Mouse (Mus musculus) midbrain, embryonic 13.5 days (tissue): Measurements from ENCODE around the gene Tmem38a. TPM values are rescaled to one million over a fixed set of nuclear protein-coding genes. Genes with fewer than 3 reads are reported as not detected.

Experiments used
- ATAC-seq: fragments of 200-750 bp; cut with Nextera tagmentation; 2 replicates; pipeline ENCODE4 v1.8.0; 2017; ENCODE audit warnings: mild to moderate bottlenecking, moderate TSS enrichment, moderate library complexity
- H3K27ac ChIP-seq: fragments of 300-500 bp; sonication (generic); 2 replicates; pipeline ENCODE4 v1.5.1; 2015; ENCODE audit warnings: inconsistent platforms, mild to moderate bottlenecking, moderate library complexity
- H3K27me3 ChIP-seq: fragments of 300-500 bp; sonication (generic); 2 replicates; pipeline ENCODE4 v1.6.1; 2015; ENCODE audit warnings: mild to moderate bottlenecking, inconsistent platforms
- H3K36me3 ChIP-seq: fragments of 300-500 bp; sonication (generic); 2 replicates; pipeline ENCODE4 v1.6.1; 2015; ENCODE audit warnings: mild to moderate bottlenecking, inconsistent platforms
- H3K4me1 ChIP-seq: fragments of 300-500 bp; sonication (generic); replicated peaks from 2 replicates; pipeline ENCODE4 v1.6.1; 2015; ENCODE audit warnings: inconsistent platforms
- H3K4me2 ChIP-seq: fragments of 300-500 bp; sonication (generic); replicated peaks from 2 replicates; pipeline ENCODE4 v1.6.1; 2015; ENCODE audit warnings: moderate library complexity, mild to moderate bottlenecking, inconsistent platforms
- H3K4me3 ChIP-seq: fragments of 300-500 bp; sonication (generic); replicated peaks from 2 replicates; pipeline ENCODE4 v1.5.1; 2015; ENCODE audit warnings: mild to moderate bottlenecking, inconsistent platforms
- H3K9ac ChIP-seq: fragments of 300-500 bp; sonication (generic); replicated peaks from 2 replicates; pipeline ENCODE4 v1.6.1; 2015; ENCODE audit warnings: mild to moderate bottlenecking, inconsistent platforms
- H3K9me3 ChIP-seq: fragments of 300-500 bp; sonication (generic); 2 replicates; pipeline ENCODE4 v1.6.1; 2016; ENCODE audit warnings: mild to moderate bottlenecking, inconsistent platforms
- WGBS: fragments of 180-500 bp; shearing (Covaris S2); methylation state at CpG from one replicate; pipeline ENCODE4 v1.1.7; 2015; 5-methylcytosine and 5-hydroxymethylcytosine counted together
- microRNA-seq: library from miRNA; unstranded; fragments of <30 nt; microRNA quantifications from one replicate; pipeline ENCODE4, GENCODE M21; 2016
- polyA plus RNA-seq: library from polyadenylated mRNA; unstranded; fragments of >200 nt; fragmentation: Nextera tagmentation; extraction: Ambion mirVana; gene quantifications from 2 replicates; pipeline ENCODE4 v1.2.1, GENCODE M21; 2015

Tmem38a gene
- polyA plus RNA-seq, 1 experiment from 2014 or later = 16.0 TPM

DNA sequence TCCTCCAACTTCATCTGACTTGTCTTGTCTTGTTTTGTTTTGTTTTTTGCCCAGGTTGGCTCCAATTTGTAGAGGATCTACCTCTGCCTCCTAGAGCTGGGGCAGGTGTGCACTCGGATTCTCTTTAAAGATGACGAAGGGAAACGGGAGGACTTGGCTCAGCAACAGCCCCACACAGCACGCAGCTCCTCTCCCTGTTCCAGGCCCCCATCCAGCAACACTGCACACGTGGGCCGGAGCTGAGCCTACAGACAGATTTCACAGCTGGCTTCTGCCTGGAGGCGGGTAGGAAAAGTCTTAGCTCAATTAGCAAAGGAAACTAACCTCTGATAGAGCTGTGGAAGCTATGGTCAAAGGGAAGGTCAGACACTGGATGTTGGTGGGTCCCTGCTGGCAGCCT lies 17.4 kb downstream of the Tmem38a start:
- ATAC-seq = no peak
- no peaks in the 10 kb centered on the region for H3K9me3 ChIP-seq
- no peak overlapping the region for H3K9ac ChIP-seq
- H3K4me1 ChIP-seq = no peaks in the 10 kb centered on the region
- no peaks in the 10 kb centered on the region for H3K27me3 ChIP-seq
- no peak overlapping the region for H3K4me3 ChIP-seq
- H3K36me3 ChIP-seq = no peaks in the 10 kb centered on the region
- 86% methylated on average over 7 of the region's 7 CpGs for WGBS
- no peak overlapping the region for H3K4me2 ChIP-seq
- H3K27ac ChIP-seq = no peak overlapping the region

DNA sequence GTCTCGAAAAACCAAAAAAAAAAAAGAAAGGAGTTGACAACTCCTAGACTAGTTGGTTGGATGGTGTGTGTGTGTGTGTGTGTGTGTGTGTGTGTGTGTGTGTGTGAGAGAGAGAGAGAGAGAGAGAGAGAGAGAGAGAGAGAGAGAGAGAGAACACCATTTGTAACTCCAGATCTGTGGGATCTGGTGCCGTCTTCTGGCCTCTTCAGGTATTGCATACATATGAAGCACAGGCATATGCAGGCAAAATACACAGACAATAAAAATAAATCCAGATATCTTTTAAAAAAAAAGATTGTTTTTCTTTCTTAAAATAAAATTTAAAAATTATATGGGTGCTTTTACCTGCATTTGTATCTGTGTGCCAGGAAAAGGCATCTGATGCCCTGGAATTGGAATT lies 18.3 kb downstream of the Tmem38a start:
- 65% methylated on average over 2 of the region's 2 CpGs for WGBS
- Histone ChIP-seq H3K4me1 (no peaks in the 10 kb centered on the region), H3K9me3 (no peaks in the 10 kb centered on the region), H3K9ac (no peak overlapping the region), H3K27me3 (no peaks in the 10 kb centered on the region), H3K36me3 (no peaks in the 10 kb centered on the region), H3K4me2 (no peak overlapping the region), H3K4me3 (no peak overlapping the region), H3K27ac (no peak overlapping the region)
- no peak for ATAC-seq

Small RNAs within 50 kb of the gene (microRNA-seq; reads per million reads assigned to microRNA genes)
- gene Gm28019 = not detected

Other genes starting within 250 kb of the Tmem38a start
- gene Eps15l1, start 150.6 kb upstream of the Tmem38a start, polyA plus RNA-seq = 69.2 and 72.1 TPM in 2 replicates
- gene Calr3, start 128.2 kb upstream of the Tmem38a start, polyA plus RNA-seq = 0.75 and 1.7 TPM in 2 replicates
- 17.5 and 18.8 TPM in 2 replicates for gene 1700030K09Rik, start 128.2 kb upstream of the Tmem38a start, polyA plus RNA-seq
- gene Cherp, start 96.8 kb upstream of the Tmem38a start, polyA plus RNA-seq = 49.7 and 56.3 TPM in 2 replicates
- gene Slc35e1, start 79.4 kb upstream of the Tmem38a start, polyA plus RNA-seq = 9.0 and 11.9 TPM in 2 replicates
- gene Med26, start 23.8 kb upstream of the Tmem38a start, polyA plus RNA-seq = 16.6 and 17.7 TPM in 2 replicates
- gene Smim7, start 967 bp upstream of the Tmem38a start, polyA plus RNA-seq = 129 and 135 TPM in 2 replicates
- gene Nwd1, start 74.7 kb downstream of the Tmem38a start, polyA plus RNA-seq = 0.45 and 0.70 TPM in 2 replicates
- 176 and 182 TPM in 2 replicates for gene Sin3b, start 151.2 kb downstream of the Tmem38a start, polyA plus RNA-seq
- 0.30 and 0.40 TPM in 2 replicates for gene F2rl3, start 189.8 kb downstream of the Tmem38a start, polyA plus RNA-seq